Mouse (Mus musculus) kidney, adult 11 months (tissue): ENCODE measurements around the gene Col25a1.

Experiments
- DNase-seq: peaks from one replicate; pipeline ENCODE4 v3.0.0; 2022

Col25a1 gene

GRCm38 (mm10) chr3:130385856-130386255 is 254.6 kb downstream of the Col25a1 start:
- no peak for DNase-seq

- no peak for DNase-seq
Measured at GRCm38 (mm10) chr3:130387156-130387555, 255.9 kb downstream of the Col25a1 start.

GRCm38 (mm10) chr3:130389261-130389975 is 258.1 kb downstream of the Col25a1 start:
- DNase-seq, result no peak

GRCm38 (mm10) chr3:130396636-130397035 is 265.3 kb downstream of the Col25a1 start:
- no peak for DNase-seq

- DNase-seq, result no peak
Measured at GRCm38 (mm10) chr3:130400716-130401559, 269.6 kb downstream of the Col25a1 start.

GRCm38 (mm10) chr3:130401560-130401852 is 270.2 kb downstream of the Col25a1 start:
- DNase-seq, result no peak

- DNase-seq, result no peak
Measured at GRCm38 (mm10) chr3:130404525-130405409, 273.5 kb downstream of the Col25a1 start.

- no peak for DNase-seq
Measured at GRCm38 (mm10) chr3:130407201-130407600, 275.9 kb downstream of the Col25a1 start.

- DNase-seq, result peak; percentile 3
Measured at GRCm38 (mm10) chr3:130413239-130413638, 281.9 kb downstream of the Col25a1 start.

- DNase-seq, result no peak
Measured at GRCm38 (mm10) chr3:130418951-130419350, 287.6 kb downstream of the Col25a1 start.

- no peak for DNase-seq
Measured at GRCm38 (mm10) chr3:130428796-130429195, 297.5 kb downstream of the Col25a1 start.

GRCm38 (mm10) chr3:130430052-130430451 is 298.8 kb downstream of the Col25a1 start:
- DNase-seq, result no peak

- no peak for DNase-seq
Measured at GRCm38 (mm10) chr3:130432818-130433217, 301.5 kb downstream of the Col25a1 start.

- DNase-seq, result no peak
Measured at GRCm38 (mm10) chr3:130436956-130437355, 305.7 kb downstream of the Col25a1 start.

- no peak for DNase-seq
Measured at GRCm38 (mm10) chr3:130439767-130440166, 308.5 kb downstream of the Col25a1 start.

- no peak for DNase-seq
Measured at GRCm38 (mm10) chr3:130440689-130441088, 309.4 kb downstream of the Col25a1 start.

- DNase-seq, result no peak
Measured at GRCm38 (mm10) chr3:130443842-130444627, 312.7 kb downstream of the Col25a1 start.

GRCm38 (mm10) chr3:130449864-130450263 is 318.6 kb downstream of the Col25a1 start:
- no peak for DNase-seq

GRCm38 (mm10) chr3:130465371-130465770 is 334.1 kb downstream of the Col25a1 start:
- no peak for DNase-seq

- DNase-seq, result no peak
Measured at GRCm38 (mm10) chr3:130473211-130473768, 342.0 kb downstream of the Col25a1 start.

GRCm38 (mm10) chr3:130473970-130474369 is 342.7 kb downstream of the Col25a1 start:
- no peak for DNase-seq

GRCm38 (mm10) chr3:130482513-130482912 is 351.2 kb downstream of the Col25a1 start:
- no peak for DNase-seq
